Mouse (Mus musculus) cerebellum, adult 2 months (tissue): Measurements from ENCODE around the gene Olfr547.

Source experiments
- CTCF ChIP-seq: fragments of 200-500 bp; IDR thresholded peaks from 2 replicates; pipeline ENCODE4 v1.5.1; 2011; ENCODE audit warnings: low read depth, mild to moderate bottlenecking, control low read depth, low read length, moderate library complexity, borderline replicate concordance; ENCODE audit not compliant: insufficient read depth
- POLR2A ChIP-seq: fragments of 200-500 bp; IDR thresholded peaks from 2 replicates; pipeline ENCODE4 v1.6.1; 2011; ENCODE audit warnings: low read length, control low read depth, borderline replicate concordance; ENCODE audit not compliant: insufficient read depth

GRCm38 (mm10) chr7:102534449-102534848 lies at the start of gene Olfr547:
- no peak for TF ChIP-seq CTCF
- no peak for TF ChIP-seq POLR2A
